Mouse (Mus musculus) C2C12 (cell line): Measurements from ENCODE around the gene Lsamp. TPM values are rescaled to one million over a fixed set of nuclear protein-coding genes. Genes with fewer than 3 reads are reported as not detected.

ENCODE experiments used
- H3K27me3 ChIP-seq: one replicate; pipeline ENCODE4 v1.6.1; 2011; ENCODE audit not compliant: control insufficient read depth, insufficient read depth, insufficient read length
- H3K36me3 ChIP-seq: one replicate; pipeline ENCODE4 v1.6.1; 2011; ENCODE audit not compliant: control insufficient read depth, insufficient read depth
- H3K4me3 ChIP-seq: one replicate; pipeline ENCODE4 v1.5.1; 2011; ENCODE audit warnings: mild to moderate bottlenecking, control low read depth; ENCODE audit not compliant: poor library complexity, insufficient read depth, severe bottlenecking
- H3K79me2 ChIP-seq: one replicate; pipeline ENCODE4 v1.6.1; 2011; ENCODE audit not compliant: control insufficient read depth, insufficient read depth
- H3K79me3 ChIP-seq: one replicate; pipeline ENCODE4 v1.6.1; 2011; ENCODE audit warnings: low read depth, control low read depth
- H3ac ChIP-seq: one replicate; pipeline ENCODE3; 2011; ENCODE audit warnings: low read depth; ENCODE audit not compliant: control insufficient read depth, insufficient read length
- CEBPB ChIP-seq: IDR thresholded peaks from one replicate; pipeline ENCODE4 v1.6.1; 2011; ENCODE audit warnings: low read depth, mild to moderate bottlenecking, control low read depth, moderate library complexity
- CTCF ChIP-seq: IDR thresholded peaks from one replicate; pipeline ENCODE4 v1.5.1; 2011; ENCODE audit not compliant: control insufficient read depth, insufficient read depth, insufficient read length
- FOSL1 ChIP-seq: IDR thresholded peaks from one replicate; pipeline ENCODE4 v1.8.0; 2011; ENCODE audit warnings: mild to moderate bottlenecking, low read length; ENCODE audit not compliant: poor library complexity, insufficient read depth, severe bottlenecking
- MAX ChIP-seq: IDR thresholded peaks from one replicate; pipeline ENCODE4 v1.6.1; 2011; ENCODE audit warnings: mild to moderate bottlenecking, control low read depth
- MYOD1 ChIP-seq: IDR thresholded peaks from one replicate; pipeline ENCODE4 v1.6.1; 2011; ENCODE audit warnings: low read depth; ENCODE audit not compliant: control insufficient read depth, insufficient read length
- MYOG ChIP-seq: IDR thresholded peaks from one replicate; pipeline ENCODE4 v1.6.1; 2011; ENCODE audit not compliant: control insufficient read depth, insufficient read length; ENCODE audit errors: extremely low read depth
- USF1 ChIP-seq: IDR thresholded peaks from one replicate; pipeline ENCODE4 v1.6.1; 2011; ENCODE audit warnings: low read depth, mild to moderate bottlenecking, control low read depth, moderate library complexity
- polyA plus RNA-seq: library from polyadenylated mRNA; unstranded; fragments of >200 nt; fragmentation: generic; extraction: Trizol; gene quantifications from one replicate; pipeline ENCODE4 v1.2.1, GENCODE M21; 2012; ENCODE audit warnings: missing spikeins

Lsamp gene
- polyA plus RNA-seq, 1 experiment, result not detected

DNA sequence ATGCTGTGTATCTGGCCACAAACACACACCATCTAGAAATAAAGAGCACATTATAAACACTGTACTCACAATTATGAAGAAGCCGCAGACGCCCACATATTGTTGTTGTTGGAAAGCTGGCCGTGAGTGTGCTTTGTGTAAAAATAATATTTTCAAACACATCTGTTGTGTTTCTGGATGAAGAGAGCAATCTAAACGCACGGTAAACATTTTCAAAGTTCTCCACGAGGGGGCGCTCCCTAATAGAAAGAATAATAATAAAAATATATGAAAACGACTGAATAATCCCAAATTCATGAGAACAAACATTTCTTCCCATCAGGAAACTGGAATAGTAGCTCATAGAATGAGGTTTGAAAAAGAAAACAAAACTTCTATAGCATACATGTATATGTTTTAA, 482.4 kb downstream of the Lsamp start:
- H3ac ChIP-seq, result no peak overlapping the region
- H3K4me3 ChIP-seq, result no peak overlapping the region
- no peaks in the 10 kb centered on the region for H3K27me3 ChIP-seq
- no peaks in the 10 kb centered on the region for H3K79me3 ChIP-seq
- H3K79me2 ChIP-seq, result no peaks in the 10 kb centered on the region
- H3K36me3 ChIP-seq, result no peaks in the 10 kb centered on the region
- no peak for TF ChIP-seq CTCF
- TF ChIP-seq USF1, result no peak
- TF ChIP-seq MYOD1, result no peak
- TF ChIP-seq CEBPB, result no peak
- TF ChIP-seq MAX, result no peak

DNA sequence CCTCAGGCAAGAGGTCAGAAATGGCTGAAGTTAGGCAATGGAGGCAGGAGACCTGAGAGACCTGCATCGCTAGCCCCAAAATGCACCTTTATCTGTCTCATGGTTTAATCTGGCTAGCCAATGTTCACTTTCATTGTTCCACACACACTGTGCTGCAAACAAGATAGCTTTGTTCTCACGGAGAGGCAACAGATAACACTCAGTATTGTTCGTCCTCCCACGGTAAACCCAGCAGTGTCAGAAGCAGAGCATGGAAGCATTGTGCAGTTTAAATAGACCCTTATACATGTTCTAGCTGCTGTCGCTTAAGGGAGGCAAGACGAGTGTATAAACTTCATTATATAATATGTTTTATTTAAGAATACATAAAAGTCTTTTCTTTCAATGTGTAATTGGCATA, 486.8 kb downstream of the Lsamp start:
- Histone ChIP-seq H3ac (no peak overlapping the region), H3K79me3 (no peaks in the 10 kb centered on the region), H3K4me3 (no peak overlapping the region), H3K27me3 (no peaks in the 10 kb centered on the region), H3K36me3 (no peaks in the 10 kb centered on the region), H3K79me2 (no peaks in the 10 kb centered on the region)
- TF ChIP-seq FOSL1 (no peak), CTCF (no peak), CEBPB (no peak), USF1 (no peak), MYOD1 (no peak)

- no peaks in the 10 kb centered on the region for H3K36me3 ChIP-seq
- H3ac ChIP-seq, result no peak overlapping the region
Observed at GRCm38 (mm10) chr16:40471967-40472366, 487.8 kb downstream of the Lsamp start.

GRCm38 (mm10) chr16:40491606-40492005, 507.4 kb downstream of the Lsamp start:
- Histone ChIP-seq H3ac (no peak overlapping the region), H3K79me2 (no peaks in the 10 kb centered on the region), H3K4me3 (no peak overlapping the region), H3K27me3 (no peaks in the 10 kb centered on the region), H3K79me3 (no peaks in the 10 kb centered on the region), H3K36me3 (no peaks in the 10 kb centered on the region)
- TF ChIP-seq MYOD1 (no peak), MYOG (no peak), USF1 (no peak), CEBPB (no peak), MAX (no peak)

More at GRCm38 (mm10) chr16:40471967-40472366, 487.8 kb downstream of the Lsamp start:
- Histone ChIP-seq H3K79me2 (no peaks in the 10 kb centered on the region), H3K27me3 (no peaks in the 10 kb centered on the region), H3K79me3 (no peaks in the 10 kb centered on the region), H3K4me3 (no peak overlapping the region)
- TF ChIP-seq CTCF, result no peak
- no peak for TF ChIP-seq MAX
- TF ChIP-seq MYOD1, result no peak
- TF ChIP-seq USF1, result no peak
- no peak for TF ChIP-seq CEBPB
- TF ChIP-seq FOSL1, result no peak
- TF ChIP-seq MYOG, result no peak

DNA sequence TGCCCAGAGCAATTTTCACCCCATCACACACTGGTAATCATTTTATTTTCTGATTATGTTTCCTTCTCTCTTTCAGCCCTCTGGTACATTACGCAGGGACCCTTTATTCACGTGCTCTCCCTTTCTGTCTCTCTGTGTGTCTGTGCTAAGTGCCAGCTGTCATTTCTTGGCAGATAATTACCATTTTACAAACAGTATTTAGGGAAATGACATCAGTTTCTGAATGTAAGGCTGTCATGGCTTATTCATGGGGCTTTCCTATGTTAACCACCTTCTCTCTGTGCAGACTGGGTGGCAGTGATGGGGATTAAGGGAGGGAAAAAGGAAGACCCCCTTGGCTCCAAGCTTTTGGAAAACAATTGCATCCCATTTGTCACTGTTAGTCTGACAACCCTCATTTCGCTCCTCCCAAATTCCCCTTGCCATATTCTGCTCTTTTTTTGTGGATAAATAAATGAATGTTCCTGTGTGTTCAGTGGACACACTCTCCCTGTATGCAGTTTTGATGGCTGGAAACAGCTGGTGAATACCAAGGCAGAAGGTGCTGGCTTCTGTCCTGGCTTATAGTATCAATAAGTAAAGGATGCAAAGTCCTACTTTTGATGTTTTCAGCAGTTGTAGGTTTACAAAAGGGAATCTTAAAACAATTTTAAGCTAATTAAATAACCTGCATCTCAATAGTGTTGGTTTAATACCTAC, 520.2 kb downstream of the Lsamp start:
- Histone ChIP-seq H3K4me3 (no peak overlapping the region), H3K36me3 (no peaks in the 10 kb centered on the region), H3K27me3 (no peaks in the 10 kb centered on the region), H3K79me2 (no peaks in the 10 kb centered on the region), H3ac (no peak overlapping the region), H3K79me3 (no peaks in the 10 kb centered on the region)
- TF ChIP-seq FOSL1 (no peak), MAX (no peak), CTCF (no peak), MYOG (no peak), MYOD1 (no peak), USF1 (no peak), CEBPB (no peak)
